Mouse (Mus musculus): ENCODE data around the gene Rgs13.
"Not testable (repeated sequence)": the region's sequence is repeated elsewhere in the genome, so short reads cannot be mapped to it uniquely, and the experiment has no call there.

The Rgs13 gene

GRCm38 (mm10) chr1:144152184-144152525 is 25.0 kb downstream of the Rgs13 start:
- DNase-seq (ENCODE audit: low read depth), result no peak

- no peak for DNase-seq (ENCODE audit: low read depth)
Observed at GRCm38 (mm10) chr1:144151401-144152183, 25.6 kb downstream of the Rgs13 start.

- DNase-seq (ENCODE audit: low read depth), result no peak
Observed at GRCm38 (mm10) chr1:144149997-144150396, 27.2 kb downstream of the Rgs13 start.

GRCm38 (mm10) chr1:144141398-144141797 is 35.8 kb downstream of the Rgs13 start:
- not testable (repeated sequence) for DNase-seq (ENCODE audit: low read depth)

GRCm38 (mm10) chr1:144139847-144140246 is 37.3 kb downstream of the Rgs13 start:
- no peak for DNase-seq (ENCODE audit: low read depth)

GRCm38 (mm10) chr1:144127965-144128364 is 49.2 kb downstream of the Rgs13 start:
- DNase-seq (ENCODE audit: low read depth), result no peak

- no peak for DNase-seq (ENCODE audit: low read depth)
Observed at GRCm38 (mm10) chr1:144120042-144120441, 57.1 kb downstream of the Rgs13 start.

GRCm38 (mm10) chr1:144119456-144119855 is 57.7 kb downstream of the Rgs13 start:
- no peak for DNase-seq (ENCODE audit: low read depth)

- no peak for DNase-seq (ENCODE audit: low read depth)
Observed at GRCm38 (mm10) chr1:144115848-144116727, 61.1 kb downstream of the Rgs13 start.

- DNase-seq (ENCODE audit: low read depth), result peak; percentile 29
Observed at GRCm38 (mm10) chr1:144113438-144114074, 63.6 kb downstream of the Rgs13 start.

- DNase-seq (ENCODE audit: low read depth), result no peak
Observed at GRCm38 (mm10) chr1:144112946-144113345, 64.2 kb downstream of the Rgs13 start.

- no peak for DNase-seq (ENCODE audit: low read depth)
Observed at GRCm38 (mm10) chr1:144098587-144099258, 78.4 kb downstream of the Rgs13 start.

- no peak for DNase-seq (ENCODE audit: low read depth)
Observed at GRCm38 (mm10) chr1:144090410-144090809, 86.8 kb downstream of the Rgs13 start.

All from fibroblast of lung, adult 2 months (primary cell).